Mouse (Mus musculus) myocyte (in vitro differentiated cells): ENCODE data around the gene Ccn5. TPM values are rescaled to one million over a fixed set of nuclear protein-coding genes. Genes with fewer than 3 reads are reported as not detected.

ENCODE experiments used
- H3K27me3 ChIP-seq: one replicate; pipeline ENCODE4 v1.6.1; 2011; ENCODE audit not compliant: control insufficient read depth, insufficient read depth, insufficient read length
- H3K36me3 ChIP-seq: one replicate; pipeline ENCODE4 v1.6.1; 2011; ENCODE audit not compliant: control insufficient read depth, insufficient read depth
- H3K4me2 ChIP-seq: one replicate; pipeline ENCODE4 v1.6.1; 2011; ENCODE audit warnings: low read depth, control low read depth
- H3K4me3 ChIP-seq: one replicate; pipeline ENCODE4 v1.5.1; 2011; ENCODE audit warnings: mild to moderate bottlenecking, control low read depth, moderate library complexity
- H3K79me2 ChIP-seq: one replicate; pipeline ENCODE4 v1.6.1; 2011; ENCODE audit not compliant: control insufficient read depth, insufficient read depth
- H3ac ChIP-seq: one replicate; pipeline ENCODE4 v1.6.1; 2011; ENCODE audit not compliant: control insufficient read depth, insufficient read length
- CEBPB ChIP-seq: IDR thresholded peaks from 2 replicates; pipeline ENCODE4 v1.6.1; 2011; ENCODE audit warnings: mild to moderate bottlenecking, moderate library complexity; ENCODE audit not compliant: poor library complexity, insufficient read depth, severe bottlenecking
- E2F4 ChIP-seq: IDR thresholded peaks from one replicate; pipeline ENCODE4 v1.6.1; 2011; ENCODE audit warnings: mild to moderate bottlenecking, control low read depth, moderate library complexity; ENCODE audit not compliant: insufficient read depth
- MAX ChIP-seq: IDR thresholded peaks from one replicate; pipeline ENCODE4 v1.6.1; 2011; ENCODE audit warnings: low read depth, mild to moderate bottlenecking, control low read depth
- MYOD1 ChIP-seq, 3 experiments: IDR thresholded peaks; one replicate each; pipeline ENCODE4 v1.6.1; 2011; ENCODE audit warnings: control low read depth in 2 of 3, low read depth in 2 of 3, mild to moderate bottlenecking in 2 of 3, moderate library complexity in 1 of 3; ENCODE audit not compliant: insufficient read length in 2 of 3, control insufficient read depth in 1 of 3
- MYOG ChIP-seq, 3 experiments: IDR thresholded peaks; one replicate each; pipeline ENCODE4 v1.6.1; 2011; ENCODE audit warnings: control low read depth in 2 of 3, low read depth in 2 of 3, mild to moderate bottlenecking in 2 of 3; ENCODE audit not compliant: insufficient read length in 2 of 3, control insufficient read depth in 1 of 3, insufficient read depth in 1 of 3
- POLR2A ChIP-seq: IDR thresholded peaks from one replicate; pipeline ENCODE4 v1.6.1; 2011; ENCODE audit warnings: low read depth, mild to moderate bottlenecking, control low read depth, moderate library complexity; ENCODE audit not compliant: insufficient read length
- POLR2AphosphoS2 ChIP-seq: IDR thresholded peaks from one replicate; pipeline ENCODE4 v1.6.1; 2011; ENCODE audit warnings: low read depth, control low read depth; ENCODE audit not compliant: insufficient read length
- REST ChIP-seq: IDR thresholded peaks from one replicate; pipeline ENCODE4 v1.6.1; 2011; ENCODE audit warnings: mild to moderate bottlenecking, control low read depth, moderate library complexity; ENCODE audit not compliant: insufficient read depth, insufficient read length
- SRF ChIP-seq: IDR thresholded peaks from one replicate; pipeline ENCODE4 v1.6.1; 2011; ENCODE audit warnings: low read depth; ENCODE audit not compliant: control insufficient read depth, insufficient read length
- TCF12 ChIP-seq: IDR thresholded peaks from one replicate; pipeline ENCODE4 v1.6.1; 2011; ENCODE audit warnings: mild to moderate bottlenecking, control low read depth; ENCODE audit not compliant: poor library complexity, insufficient read depth, severe bottlenecking
- TCF3 ChIP-seq: IDR thresholded peaks from one replicate; pipeline ENCODE4 v1.6.1; 2011; ENCODE audit warnings: low read depth, control low read depth; ENCODE audit not compliant: insufficient read length
- USF1 ChIP-seq: IDR thresholded peaks from one replicate; pipeline ENCODE4 v1.6.1; 2011; ENCODE audit warnings: low read depth, mild to moderate bottlenecking, control low read depth, moderate library complexity
- polyA plus RNA-seq: library from polyadenylated mRNA; unstranded; fragments of >200 nt; fragmentation: generic; extraction: Trizol; gene quantifications from one replicate; pipeline ENCODE4 v1.2.1, GENCODE M21; 2012; ENCODE audit warnings: missing spikeins

Gene Ccn5
- 2.0 TPM for polyA plus RNA-seq

DNA sequence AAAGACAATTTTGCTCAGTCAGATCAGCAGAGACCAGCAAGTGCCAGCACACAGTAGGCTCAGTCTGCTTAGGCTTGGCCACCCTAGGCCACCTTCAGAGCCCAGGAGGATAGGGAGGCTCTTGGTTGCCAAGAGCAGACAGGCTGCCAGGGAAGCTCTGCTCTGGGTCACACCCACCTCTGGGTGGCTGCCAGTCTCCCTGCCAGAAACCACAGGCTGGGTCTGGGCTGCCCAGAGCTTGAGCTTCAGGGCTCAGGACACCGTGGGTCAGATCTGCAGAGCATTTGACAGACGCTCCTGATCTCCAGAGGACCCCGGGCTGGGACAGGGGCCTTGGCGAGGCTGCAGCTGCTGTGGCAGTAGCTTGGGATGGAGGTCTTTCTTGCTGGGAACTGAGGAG is at the start of gene Ccn5:
Ccn5 (plus strand) TSS at position 255 of the 400 bp plus-strand sequence.
- no peaks in the 10 kb centered on the region for H3K79me2 ChIP-seq
- H3K27me3 ChIP-seq = no peaks in the 10 kb centered on the region
- H3K4me2 ChIP-seq = peak within 1 kb of the TSS; percentile 53
- no peak within 1 kb of the TSS for H3K4me3 ChIP-seq
- no peak within 1 kb of the TSS for H3ac ChIP-seq
- TF ChIP-seq MYOD1 (IDR thresholded peaks at IDR 0.05; ENCODE audit: control insufficient read depth in 1 of 3, insufficient read length in 2 of 3, low read depth in 2 of 3) = no peak
- TF ChIP-seq SRF = no peak
- no peak for TF ChIP-seq E2F4
- H3K36me3 ChIP-seq = no peaks in the 10 kb centered on the region

DNA sequence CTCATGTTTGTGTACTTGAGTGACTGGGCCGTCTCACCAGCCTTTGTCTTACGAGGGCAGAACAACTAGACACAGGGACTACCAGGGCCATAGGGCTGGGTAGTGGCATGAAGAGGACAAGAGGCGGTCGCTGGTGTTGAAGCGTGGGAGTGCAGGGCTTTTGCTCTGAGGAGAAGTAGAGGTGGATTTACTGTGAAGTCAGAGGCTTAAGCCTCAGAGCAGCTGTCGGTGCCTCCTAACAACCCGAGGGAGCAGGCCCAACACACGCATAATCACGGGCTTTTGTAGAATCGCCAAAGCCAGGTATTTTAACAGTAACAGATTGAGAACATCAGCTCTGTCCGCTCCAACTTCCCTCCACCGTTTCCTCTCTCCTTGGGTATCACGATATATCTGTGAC is 44.0 kb upstream of the Ccn5 start:
- H3ac ChIP-seq = no peak overlapping the region
- no peak overlapping the region for H3K4me2 ChIP-seq
- H3K79me2 ChIP-seq = no peaks in the 10 kb centered on the region
- H3K36me3 ChIP-seq = no peaks in the 10 kb centered on the region
- peaks cover 45% of the 10 kb centered on the region for H3K27me3 ChIP-seq
- TF ChIP-seq USF1 = no peak
- TF ChIP-seq MYOG (IDR thresholded peaks at IDR 0.05; ENCODE audit: control insufficient read depth in 1 of 3, insufficient read depth in 1 of 3, insufficient read length in 2 of 3, low read depth in 2 of 3) = no peak
- no peak for TF ChIP-seq CEBPB
- TF ChIP-seq POLR2A = no peak
- no peak for TF ChIP-seq E2F4
- no peak overlapping the region for H3K4me3 ChIP-seq

DNA sequence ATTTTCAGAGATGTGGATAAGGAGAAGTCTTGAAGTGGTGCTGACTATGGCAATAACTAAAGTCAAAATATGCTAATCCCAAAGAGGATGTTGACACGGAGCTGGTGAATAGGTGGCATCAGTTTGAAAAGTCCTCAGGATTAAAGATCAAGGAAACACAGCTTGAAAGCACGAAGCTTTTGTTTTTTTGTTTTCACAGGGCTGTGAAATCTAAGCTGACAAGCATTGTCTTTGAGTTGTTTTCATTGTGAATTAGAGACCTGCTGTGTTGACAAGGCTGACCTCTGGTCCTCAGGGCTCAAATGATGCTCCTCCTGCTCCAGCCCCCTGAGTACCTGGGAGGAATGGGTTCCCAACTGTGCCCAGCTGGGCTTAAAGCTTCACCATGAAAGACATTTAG is 43.6 kb upstream of the Ccn5 start:
- no peak overlapping the region for H3ac ChIP-seq
- H3K4me3 ChIP-seq = no peak overlapping the region
- H3K36me3 ChIP-seq = no peaks in the 10 kb centered on the region
- peaks cover 41% of the 10 kb centered on the region for H3K27me3 ChIP-seq
- no peaks in the 10 kb centered on the region for H3K79me2 ChIP-seq
- TF ChIP-seq MAX = no peak
- no peak for TF ChIP-seq POLR2AphosphoS2
- no peak for TF ChIP-seq TCF12
- TF ChIP-seq MYOD1 (IDR thresholded peaks at IDR 0.05; ENCODE audit: control insufficient read depth in 1 of 3, insufficient read length in 2 of 3, low read depth in 2 of 3) = no peak
- no peak for TF ChIP-seq SRF
- TF ChIP-seq REST = no peak
- no peak for TF ChIP-seq POLR2A
- no peak for TF ChIP-seq MYOG (IDR thresholded peaks at IDR 0.05; ENCODE audit: control insufficient read depth in 1 of 3, insufficient read depth in 1 of 3, insufficient read length in 2 of 3, low read depth in 2 of 3)
- TF ChIP-seq E2F4 = no peak
- no peak for TF ChIP-seq TCF3
- TF ChIP-seq CEBPB = no peak
- TF ChIP-seq USF1 = no peak
- no peak overlapping the region for H3K4me2 ChIP-seq

DNA sequence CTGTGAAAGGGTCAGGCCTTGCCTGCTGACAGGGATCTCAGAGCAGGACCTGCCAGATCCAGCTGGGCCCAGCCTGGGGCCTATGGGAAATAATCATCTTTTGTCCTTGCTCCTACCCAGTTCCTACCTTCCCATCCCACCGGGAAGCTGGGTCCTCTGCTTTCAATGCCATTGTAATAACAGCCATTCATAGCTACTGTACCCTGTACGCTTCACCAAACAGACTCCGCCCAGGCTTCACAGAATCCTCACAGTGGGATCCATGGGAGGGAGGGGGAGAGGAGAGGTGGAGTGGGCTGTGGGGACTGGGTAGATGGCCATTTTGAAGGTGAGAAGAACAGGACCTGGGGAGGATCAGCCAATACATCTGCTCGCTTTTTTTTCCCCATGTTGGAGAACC is 41.8 kb upstream of the Ccn5 start:
- no peak overlapping the region for H3K4me3 ChIP-seq
- H3K36me3 ChIP-seq = no peaks in the 10 kb centered on the region
- no peak overlapping the region for H3K4me2 ChIP-seq
- peaks cover 48% of the 10 kb centered on the region for H3K27me3 ChIP-seq
- H3ac ChIP-seq = no peak overlapping the region
- no peak for TF ChIP-seq TCF12
- no peak for TF ChIP-seq SRF
- no peak for TF ChIP-seq MAX
- TF ChIP-seq MYOD1 (IDR thresholded peaks at IDR 0.05; ENCODE audit: control insufficient read depth in 1 of 3, insufficient read length in 2 of 3, low read depth in 2 of 3) = no peak
- no peak for TF ChIP-seq CEBPB
- TF ChIP-seq POLR2A = no peak
- no peak for TF ChIP-seq MYOG (IDR thresholded peaks at IDR 0.05; ENCODE audit: control insufficient read depth in 1 of 3, insufficient read depth in 1 of 3, insufficient read length in 2 of 3, low read depth in 2 of 3)
- TF ChIP-seq E2F4 = no peak
- TF ChIP-seq USF1 = no peak
- no peak for TF ChIP-seq TCF3
- no peak for TF ChIP-seq POLR2AphosphoS2
- TF ChIP-seq REST = no peak
- no peaks in the 10 kb centered on the region for H3K79me2 ChIP-seq

DNA sequence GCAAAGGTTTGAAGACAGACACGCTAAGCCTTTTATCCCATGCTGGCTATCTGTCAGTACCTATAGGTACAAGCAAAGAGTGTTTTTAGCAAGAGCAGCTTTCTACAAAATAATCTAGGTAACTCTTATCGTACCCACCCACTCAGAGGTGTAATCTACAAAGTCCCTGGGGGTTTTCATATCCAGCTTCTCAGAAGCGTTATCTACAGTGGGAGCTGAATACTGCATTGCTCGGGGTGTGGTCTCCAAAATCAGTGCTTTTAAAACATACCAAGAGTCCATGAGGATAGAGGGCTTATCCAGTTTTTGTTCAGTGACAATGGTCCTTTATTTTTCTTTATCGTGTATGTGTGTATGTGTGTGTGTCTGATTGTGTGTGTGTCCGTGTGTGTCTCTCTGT is 37.3 kb upstream of the Ccn5 start:
- Histone ChIP-seq H3K27me3 (peaks cover 31% of the 10 kb centered on the region), H3ac (no peak overlapping the region), H3K4me3 (no peak overlapping the region), H3K79me2 (no peaks in the 10 kb centered on the region), H3K36me3 (no peaks in the 10 kb centered on the region), H3K4me2 (no peak overlapping the region)
- TF ChIP-seq MYOD1 (IDR thresholded peaks at IDR 0.05; ENCODE audit: control insufficient read depth in 1 of 3, insufficient read length in 2 of 3, low read depth in 2 of 3) (no peak), TCF3 (no peak), SRF (no peak), CEBPB (no peak), REST (no peak), TCF12 (no peak), POLR2AphosphoS2 (no peak), MAX (no peak), E2F4 (no peak), MYOG (IDR thresholded peaks at IDR 0.05; ENCODE audit: control insufficient read depth in 1 of 3, insufficient read depth in 1 of 3, insufficient read length in 2 of 3, low read depth in 2 of 3) (no peak), POLR2A (no peak), USF1 (no peak)
